ENCODE assay signal across 13 mouse cellular contexts in genomic region chr16:85058138-85058537, GRCm38 (mm10).
DNase-seq lines count a peak whose midpoint lies in the region; ATAC-seq and TF ChIP-seq lines count a peak whose summit lies in the region.
"Had no signal": no experiment of that assay in that cellular context is flagged by ENCODE, and none has a peak within 500 bp of the region (broad histone marks: within the 10 kb centered on the region; RNA-seq: fewer than 3 reads in every experiment).

No protein-coding gene starts in this region.

- WGBS in forebrain, embryonic 12.5 days = 63% methylated on average over 5 of the region's 5 CpGs
- WGBS in forebrain, embryonic 11.5 days = 92% methylated on average over 5 of the region's 5 CpGs
- 66% methylated on average over 5 of the region's 5 CpGs for WGBS in hindbrain, embryonic 12.5 days
- WGBS in midbrain, postnatal 0 days = 31% methylated on average over 5 of the region's 5 CpGs

- no peak overlapping the region for H3K9ac ChIP-seq in forebrain, embryonic 12.5 days
- no peak overlapping the region for H3K9ac ChIP-seq in forebrain, embryonic 11.5 days (ENCODE audit: low read length)
- H3K9ac ChIP-seq in hindbrain, embryonic 12.5 days = no peak overlapping the region
- no peak overlapping the region for H3K9ac ChIP-seq in midbrain, postnatal 0 days (replicated peaks; ENCODE audit: low read length, poor library complexity, severe bottlenecking)
- H3K9ac ChIP-seq: heart, embryonic 12.5 days; liver, embryonic 14.5 days had no signal

- H3K9me3 ChIP-seq in forebrain, embryonic 12.5 days = no peaks in the 10 kb centered on the region
- no peaks in the 10 kb centered on the region; the same call in 1 of the 2 replicates for H3K9me3 ChIP-seq in forebrain, embryonic 11.5 days (ENCODE audit: control insufficient read depth, low read length)
- H3K9me3 ChIP-seq in hindbrain, embryonic 12.5 days (replicated peaks) = no peaks in the 10 kb centered on the region
- no peaks in the 10 kb centered on the region for H3K9me3 ChIP-seq in midbrain, postnatal 0 days (ENCODE audit: low read length)
- H3K9me3 ChIP-seq: heart, embryonic 12.5 days had no signal

- no peak overlapping the region for H3K4me3 ChIP-seq in forebrain, embryonic 12.5 days (replicated peaks)
- no peak overlapping the region for H3K4me3 ChIP-seq in forebrain, embryonic 11.5 days (ENCODE audit: low read depth, low read length)
- no peak overlapping the region for H3K4me3 ChIP-seq in left cerebral cortex, adult 2 months
- H3K4me3 ChIP-seq in hindbrain, embryonic 12.5 days = no peak overlapping the region
- no peak overlapping the region for H3K4me3 ChIP-seq in midbrain, postnatal 0 days (ENCODE audit: low read depth, low read length)
- H3K4me3 ChIP-seq: gastrocnemius, adult 2 months; heart, embryonic 12.5 days had no signal

- intact Hi-C loops in left cerebral cortex, adult 2 months (cut with DNase I) = no loop called here

- H3K4me1 ChIP-seq in forebrain, embryonic 12.5 days = peaks cover 15% of the 10 kb centered on the region
- H3K4me1 ChIP-seq in forebrain, embryonic 11.5 days (replicated peaks; ENCODE audit: control insufficient read depth, insufficient read depth, low read length) = no peaks in the 10 kb centered on the region; the same call in 1 of the 2 replicates
- peaks cover 11% of the 10 kb centered on the region for H3K4me1 ChIP-seq in hindbrain, embryonic 12.5 days
- H3K4me1 ChIP-seq in midbrain, postnatal 0 days (ENCODE audit: insufficient read depth, low read length) = peaks cover 3% of the 10 kb centered on the region; the same call in 1 of the 2 replicates

- H3K27me3 ChIP-seq in forebrain, embryonic 12.5 days = no peaks in the 10 kb centered on the region
- H3K27me3 ChIP-seq in forebrain, embryonic 11.5 days (ENCODE audit: control insufficient read depth, insufficient read depth, low read length) = no peaks in the 10 kb centered on the region
- no peaks in the 10 kb centered on the region for H3K27me3 ChIP-seq in hindbrain, embryonic 12.5 days
- H3K27me3 ChIP-seq in midbrain, postnatal 0 days (ENCODE audit: insufficient read depth, low read length) = no peaks in the 10 kb centered on the region
- H3K27me3 ChIP-seq: heart, embryonic 12.5 days had no signal

- no peak for DNase-seq in forebrain, embryonic 11.5 days (ENCODE audit: low spot score)
- no peak for DNase-seq in left cerebral cortex, adult 2 months (ENCODE audit: extremely low spot score in 1 of 2, low spot score in 2 of 2)
- no peak for DNase-seq in left cerebral cortex, adult 18-20 months (ENCODE audit: low spot score in 2 of 2)
- peak; percentile 15 for DNase-seq in midbrain, postnatal 0 days (ENCODE audit: low spot score)
- no peak for DNase-seq in urinary bladder, postnatal 4 days (ENCODE audit: low spot score in 2 of 2)
- DNase-seq in right cerebral cortex, adult 18-20 months = no peak
- DNase-seq: adrenal gland, adult 8-10 months; cerebellum, adult 11 months; gastrocnemius, adult 2 months had no signal

- ATAC-seq in forebrain, embryonic 12.5 days (ENCODE audit: low FRiP score) = peak; percentile 54
- no peak for ATAC-seq in forebrain, embryonic 11.5 days (replicated peaks; ENCODE audit: low FRiP score)
- peak; percentile 42; the same call in 1 of the 2 replicates for ATAC-seq in hindbrain, embryonic 12.5 days (ENCODE audit: low FRiP score)
- ATAC-seq in midbrain, postnatal 0 days (ENCODE audit: low FRiP score) = peak; percentile 75; the same call in 1 of the 2 replicates

- peak overlapping the region; percentile 71 for H3K27ac ChIP-seq in forebrain, embryonic 12.5 days
- no peak overlapping the region for H3K27ac ChIP-seq in forebrain, embryonic 11.5 days (ENCODE audit: low read depth, low read length)
- H3K27ac ChIP-seq in left cerebral cortex, adult 2 months = peak overlapping the region; percentile 22
- peak overlapping the region; percentile 72 for H3K27ac ChIP-seq in hindbrain, embryonic 12.5 days
- peak overlapping the region; percentile 44 for H3K27ac ChIP-seq in midbrain, postnatal 0 days (ENCODE audit: low read depth, low read length)
- H3K27ac ChIP-seq: gastrocnemius, adult 2 months; liver, embryonic 14.5 days had no signal

- no peak for TF ChIP-seq CTCF in left cerebral cortex, adult 2 months (IDR thresholded peaks at IDR 0.05)
- no peak for TF ChIP-seq CTCF in midbrain, postnatal 0 days (IDR thresholded peaks at IDR 0.05)

- peaks cover 24% of the 10 kb centered on the region for H3K36me3 ChIP-seq in forebrain, embryonic 12.5 days (replicated peaks)
- no peaks in the 10 kb centered on the region; the same call in 1 of the 2 replicates for H3K36me3 ChIP-seq in forebrain, embryonic 11.5 days (ENCODE audit: control insufficient read depth, insufficient read depth, low read length)
- peaks cover 30% of the 10 kb centered on the region for H3K36me3 ChIP-seq in hindbrain, embryonic 12.5 days
- peaks cover 14% of the 10 kb centered on the region for H3K36me3 ChIP-seq in midbrain, postnatal 0 days (ENCODE audit: insufficient read depth, low read length)

- no peak overlapping the region for H3K4me2 ChIP-seq in forebrain, embryonic 12.5 days
- H3K4me2 ChIP-seq in forebrain, embryonic 11.5 days (ENCODE audit: low read depth, low read length, severe bottlenecking) = no peak overlapping the region
- no peak overlapping the region for H3K4me2 ChIP-seq in hindbrain, embryonic 12.5 days (replicated peaks)
- H3K4me2 ChIP-seq in midbrain, postnatal 0 days (ENCODE audit: low read depth, low read length, poor library complexity, severe bottlenecking) = no peak overlapping the region
- H3K4me2 ChIP-seq: heart, embryonic 12.5 days had no signal
